Mouse (Mus musculus): ENCODE data around the gene 1600002K03Rik. TPM values are rescaled to one million over a fixed set of nuclear protein-coding genes. Genes with fewer than 3 reads are reported as not detected.

The 1600002K03Rik gene
- polyA plus RNA-seq, 1 experiment from 2014 or later = 7.8 TPM

GRCm38 (mm10) chr10:80175536-80176269, 3.0 kb downstream of the 1600002K03Rik start:
- Histone ChIP-seq H3K9me3 (ENCODE audit: control insufficient read depth, low read length) (no peaks in the 10 kb centered on the region), H3K4me1 (ENCODE audit: control insufficient read depth, insufficient read depth, low read length) (peaks cover 25% of the 10 kb centered on the region), H3K4me2 (ENCODE audit: low read depth, low read length) (no peak overlapping the region), H3K4me3 (ENCODE audit: low read depth, low read length) (0 out of 2 replicates have a peak overlapping the region, but pooled peaks have one; percentile 4), H3K27me3 (ENCODE audit: control insufficient read depth, insufficient read depth, low read length) (no peaks in the 10 kb centered on the region), H3K9ac (replicated peaks; ENCODE audit: low read depth, low read length) (no peak overlapping the region), H3K36me3 (ENCODE audit: control insufficient read depth, insufficient read depth, low read length) (peaks cover 14% of the 10 kb centered on the region), H3K27ac (ENCODE audit: low read depth, low read length) (no peak overlapping the region)
- 17% methylated on average over 4 of the region's 4 CpGs for WGBS
- no peak for ATAC-seq (ENCODE audit: low read depth)

- ATAC-seq (ENCODE audit: low read depth) = no peak
- Histone ChIP-seq H3K4me3 (ENCODE audit: low read depth, low read length) (0 out of 2 replicates have a peak overlapping the region, but pooled peaks have one; percentile 4), H3K36me3 (ENCODE audit: control insufficient read depth, insufficient read depth, low read length) (peaks cover 10% of the 10 kb centered on the region), H3K27me3 (ENCODE audit: control insufficient read depth, insufficient read depth, low read length) (no peaks in the 10 kb centered on the region), H3K9ac (replicated peaks; ENCODE audit: low read depth, low read length) (no peak overlapping the region), H3K4me2 (ENCODE audit: low read depth, low read length) (no peak overlapping the region), H3K27ac (ENCODE audit: low read depth, low read length) (no peak overlapping the region), H3K9me3 (ENCODE audit: control insufficient read depth, low read length) (no peaks in the 10 kb centered on the region), H3K4me1 (ENCODE audit: control insufficient read depth, insufficient read depth, low read length) (peaks cover 31% of the 10 kb centered on the region)
- 85% methylated on average over 5 of the region's 5 CpGs for WGBS
These were observed 3.6 kb downstream of the 1600002K03Rik start for GRCm38 (mm10) chr10:80176270-80176834.

- Histone ChIP-seq H3K9ac (replicated peaks; ENCODE audit: low read depth, low read length) (no peak overlapping the region), H3K9me3 (ENCODE audit: control insufficient read depth, low read length) (no peaks in the 10 kb centered on the region)
- 63% methylated on average over 7 of the region's 7 CpGs for WGBS
These were observed 4.9 kb downstream of the 1600002K03Rik start for GRCm38 (mm10) chr10:80177441-80178279.

GRCm38 (mm10) chr10:80179068-80180051, 6.6 kb downstream of the 1600002K03Rik start, which contains the start of gene Efna2:
Efna2 (plus strand) TSS chr10:80179482.
- no peaks in the 10 kb centered on the region for H3K27me3 ChIP-seq (ENCODE audit: control insufficient read depth, insufficient read depth, low read length)
- H3K4me1 ChIP-seq (ENCODE audit: control insufficient read depth, insufficient read depth, low read length) = peaks cover 24% of the 10 kb centered on the region
- H3K9me3 ChIP-seq (ENCODE audit: control insufficient read depth, low read length) = no peaks in the 10 kb centered on the region
- peaks cover 3% of the 10 kb centered on the region; the same call in 1 of the 2 replicates for H3K36me3 ChIP-seq (ENCODE audit: control insufficient read depth, insufficient read depth, low read length)
- H3K9ac ChIP-seq (replicated peaks; ENCODE audit: low read depth, low read length) = peak within 1 kb of the TSS; percentile 97
- peak; percentile 69 for ATAC-seq (ENCODE audit: low read depth)
- H3K4me2 ChIP-seq (ENCODE audit: low read depth, low read length) = peak within 1 kb of the TSS; percentile 91
- 1% methylated on average over 79 of the region's 106 CpGs for WGBS
- H3K4me3 ChIP-seq (ENCODE audit: low read depth, low read length) = peak within 1 kb of the TSS; percentile 73
- peak within 1 kb of the TSS; percentile 79 for H3K27ac ChIP-seq (ENCODE audit: low read depth, low read length)

More at GRCm38 (mm10) chr10:80177441-80178279, 4.9 kb downstream of the 1600002K03Rik start:
- Histone ChIP-seq H3K27me3 (ENCODE audit: control insufficient read depth, insufficient read depth, low read length) (no peaks in the 10 kb centered on the region), H3K36me3 (ENCODE audit: control insufficient read depth, insufficient read depth, low read length) (no peaks in the 10 kb centered on the region), H3K4me2 (ENCODE audit: low read depth, low read length) (no peak overlapping the region), H3K4me1 (ENCODE audit: control insufficient read depth, insufficient read depth, low read length) (peaks cover 25% of the 10 kb centered on the region), H3K27ac (ENCODE audit: low read depth, low read length) (no peak overlapping the region), H3K4me3 (ENCODE audit: low read depth, low read length) (no peak overlapping the region)
- ATAC-seq (ENCODE audit: low read depth) = no peak

- H3K4me1 ChIP-seq (ENCODE audit: control insufficient read depth, insufficient read depth, low read length) = peaks cover 24% of the 10 kb centered on the region
- H3K9me3 ChIP-seq (ENCODE audit: control insufficient read depth, low read length) = no peaks in the 10 kb centered on the region
- H3K9ac ChIP-seq (replicated peaks; ENCODE audit: low read depth, low read length) = peak overlapping the region; percentile 97
- H3K27ac ChIP-seq (ENCODE audit: low read depth, low read length) = no peak overlapping the region
- 48% methylated on average over 6 of the region's 6 CpGs for WGBS
- H3K36me3 ChIP-seq (ENCODE audit: control insufficient read depth, insufficient read depth, low read length) = peaks cover 3% of the 10 kb centered on the region; the same call in 1 of the 2 replicates
- peak overlapping the region; percentile 73 for H3K4me3 ChIP-seq (ENCODE audit: low read depth, low read length)
- H3K4me2 ChIP-seq (ENCODE audit: low read depth, low read length) = peak overlapping the region; percentile 91
- H3K27me3 ChIP-seq (ENCODE audit: control insufficient read depth, insufficient read depth, low read length) = no peaks in the 10 kb centered on the region
- ATAC-seq (ENCODE audit: low read depth) = no peak
These were observed 7.5 kb downstream of the 1600002K03Rik start for GRCm38 (mm10) chr10:80180288-80180687.

- WGBS = 42% methylated on average over 5 of the region's 5 CpGs
These were observed 8.1 kb downstream of the 1600002K03Rik start for GRCm38 (mm10) chr10:80180823-80181222.

GRCm38 (mm10) chr10:80182547-80182946, 9.8 kb downstream of the 1600002K03Rik start:
- Histone ChIP-seq H3K27me3 (ENCODE audit: control insufficient read depth, insufficient read depth, low read length) (no peaks in the 10 kb centered on the region), H3K27ac (ENCODE audit: low read depth, low read length) (no peak overlapping the region), H3K9ac (replicated peaks; ENCODE audit: low read depth, low read length) (no peak overlapping the region), H3K9me3 (ENCODE audit: control insufficient read depth, low read length) (no peaks in the 10 kb centered on the region), H3K4me2 (ENCODE audit: low read depth, low read length) (no peak overlapping the region), H3K4me1 (ENCODE audit: control insufficient read depth, insufficient read depth, low read length) (peaks cover 24% of the 10 kb centered on the region), H3K36me3 (ENCODE audit: control insufficient read depth, insufficient read depth, low read length) (peaks cover 11% of the 10 kb centered on the region), H3K4me3 (ENCODE audit: low read depth, low read length) (no peak overlapping the region)
- WGBS = 94% methylated on average over 7 of the region's 7 CpGs
- no peak for ATAC-seq (ENCODE audit: low read depth)

More at GRCm38 (mm10) chr10:80180823-80181222, 8.1 kb downstream of the 1600002K03Rik start:
- peak overlapping the region; percentile 91 for H3K4me2 ChIP-seq (ENCODE audit: low read depth, low read length)
- peak overlapping the region; percentile 97 for H3K9ac ChIP-seq (replicated peaks; ENCODE audit: low read depth, low read length)
- no peaks in the 10 kb centered on the region for H3K9me3 ChIP-seq (ENCODE audit: control insufficient read depth, low read length)
- no peak for ATAC-seq (ENCODE audit: low read depth)
- peak overlapping the region; percentile 73 for H3K4me3 ChIP-seq (ENCODE audit: low read depth, low read length)
- peaks cover 24% of the 10 kb centered on the region for H3K4me1 ChIP-seq (ENCODE audit: control insufficient read depth, insufficient read depth, low read length)
- no peak overlapping the region for H3K27ac ChIP-seq (ENCODE audit: low read depth, low read length)
- H3K36me3 ChIP-seq (ENCODE audit: control insufficient read depth, insufficient read depth, low read length) = peaks cover 3% of the 10 kb centered on the region; the same call in 1 of the 2 replicates
- no peaks in the 10 kb centered on the region for H3K27me3 ChIP-seq (ENCODE audit: control insufficient read depth, insufficient read depth, low read length)

GRCm38 (mm10) chr10:80186649-80187048, 13.9 kb downstream of the 1600002K03Rik start:
- no peak for ATAC-seq (ENCODE audit: low read depth)
- Histone ChIP-seq H3K4me2 (ENCODE audit: low read depth, low read length) (no peak overlapping the region), H3K36me3 (ENCODE audit: control insufficient read depth, insufficient read depth, low read length) (peaks cover 25% of the 10 kb centered on the region)

More at GRCm38 (mm10) chr10:80186649-80187048, 13.9 kb downstream of the 1600002K03Rik start:
- peaks cover 16% of the 10 kb centered on the region for H3K4me1 ChIP-seq (ENCODE audit: control insufficient read depth, insufficient read depth, low read length)
- WGBS = 32% methylated on average over 26 of the region's 27 CpGs
- H3K27me3 ChIP-seq (ENCODE audit: control insufficient read depth, insufficient read depth, low read length) = no peaks in the 10 kb centered on the region
- H3K9ac ChIP-seq (replicated peaks; ENCODE audit: low read depth, low read length) = no peak overlapping the region
- no peak overlapping the region for H3K4me3 ChIP-seq (ENCODE audit: low read depth, low read length)
- H3K27ac ChIP-seq (ENCODE audit: low read depth, low read length) = no peak overlapping the region
- H3K9me3 ChIP-seq (ENCODE audit: control insufficient read depth, low read length) = no peaks in the 10 kb centered on the region
